Mouse (Mus musculus): ENCODE results near the gene Actn4. TPM values are rescaled to one million over a fixed set of nuclear protein-coding genes. Genes with fewer than 3 reads are reported as not detected.
"Not testable (repeated sequence)": the region's sequence is repeated elsewhere in the genome, so short reads cannot be mapped to it uniquely, and the experiment has no call there.

Gene Actn4
- polyA plus RNA-seq, 1 experiment from 2014 or later, result 101 TPM

- no peaks in the 10 kb centered on the region for H3K9me3 ChIP-seq (replicated peaks; ENCODE audit: control insufficient read depth, low read length)
- ATAC-seq (no peak), DNase-seq (ENCODE audit: low spot score) (no peak)
- H3K4me3 ChIP-seq (ENCODE audit: low read depth, low read length), result no peak overlapping the region
- no peaks in the 10 kb centered on the region for H3K4me1 ChIP-seq (ENCODE audit: control insufficient read depth, insufficient read depth, low read length)
- no peak overlapping the region for H3K9ac ChIP-seq (ENCODE audit: low read length)
- H3K27ac ChIP-seq (ENCODE audit: low read depth, low read length), result no peak overlapping the region
- no peaks in the 10 kb centered on the region for H3K27me3 ChIP-seq (replicated peaks; ENCODE audit: control insufficient read depth, insufficient read depth, low read length)
- peaks cover 99% of the 10 kb centered on the region for H3K36me3 ChIP-seq (ENCODE audit: control insufficient read depth, insufficient read depth, low read length)
- 91% methylated on average over 13 of the region's 13 CpGs for WGBS
- H3K4me2 ChIP-seq (ENCODE audit: low read length), result no peak overlapping the region
Measured at GRCm38 (mm10) chr7:28901311-28902125, 60.6 kb downstream of the Actn4 start.

- DNase-seq (ENCODE audit: low spot score), result no peak
- no peak overlapping the region for H3K4me2 ChIP-seq (ENCODE audit: low read length)
- WGBS, result 86% methylated on average over 4 of the region's 4 CpGs
- H3K36me3 ChIP-seq (ENCODE audit: control insufficient read depth, insufficient read depth, low read length), result peaks cover 99% of the 10 kb centered on the region
- H3K4me1 ChIP-seq (ENCODE audit: control insufficient read depth, insufficient read depth, low read length), result no peaks in the 10 kb centered on the region
- no peak overlapping the region for H3K9ac ChIP-seq (ENCODE audit: low read length)
- no peak overlapping the region for H3K4me3 ChIP-seq (ENCODE audit: low read depth, low read length)
- no peaks in the 10 kb centered on the region for H3K27me3 ChIP-seq (replicated peaks; ENCODE audit: control insufficient read depth, insufficient read depth, low read length)
- no peak overlapping the region for H3K27ac ChIP-seq (ENCODE audit: low read depth, low read length)
- no peaks in the 10 kb centered on the region for H3K9me3 ChIP-seq (replicated peaks; ENCODE audit: control insufficient read depth, low read length)
- ATAC-seq, result no peak
Measured at GRCm38 (mm10) chr7:28899972-28900371, 62.2 kb downstream of the Actn4 start.

GRCm38 (mm10) chr7:28897661-28898060, 64.5 kb downstream of the Actn4 start:
- H3K4me3 ChIP-seq (ENCODE audit: low read depth, low read length), result no peak overlapping the region
- 95% methylated on average over 6 of the region's 6 CpGs for WGBS
- peaks cover 97% of the 10 kb centered on the region for H3K36me3 ChIP-seq (ENCODE audit: control insufficient read depth, insufficient read depth, low read length)
- no peaks in the 10 kb centered on the region for H3K9me3 ChIP-seq (replicated peaks; ENCODE audit: control insufficient read depth, low read length)
- ATAC-seq (no peak), DNase-seq (ENCODE audit: low spot score) (no peak)
- no peak overlapping the region for H3K4me2 ChIP-seq (ENCODE audit: low read length)
- no peaks in the 10 kb centered on the region for H3K27me3 ChIP-seq (replicated peaks; ENCODE audit: control insufficient read depth, insufficient read depth, low read length)
- no peaks in the 10 kb centered on the region for H3K4me1 ChIP-seq (ENCODE audit: control insufficient read depth, insufficient read depth, low read length)
- no peak overlapping the region for H3K27ac ChIP-seq (ENCODE audit: low read depth, low read length)
- H3K9ac ChIP-seq (ENCODE audit: low read length), result no peak overlapping the region

- ATAC-seq, result no peak
- WGBS, result 74% methylated on average over 5 of the region's 5 CpGs
- Histone ChIP-seq H3K4me3 (ENCODE audit: low read depth, low read length) (no peak overlapping the region), H3K9me3 (replicated peaks; ENCODE audit: control insufficient read depth, low read length) (no peaks in the 10 kb centered on the region), H3K4me2 (ENCODE audit: low read length) (no peak overlapping the region), H3K36me3 (ENCODE audit: control insufficient read depth, insufficient read depth, low read length) (peaks cover 90% of the 10 kb centered on the region), H3K27ac (ENCODE audit: low read depth, low read length) (no peak overlapping the region), H3K27me3 (replicated peaks; ENCODE audit: control insufficient read depth, insufficient read depth, low read length) (no peaks in the 10 kb centered on the region), H3K9ac (ENCODE audit: low read length) (no peak overlapping the region), H3K4me1 (ENCODE audit: control insufficient read depth, insufficient read depth, low read length) (no peaks in the 10 kb centered on the region)
- no peak for DNase-seq (ENCODE audit: low spot score)
Measured at GRCm38 (mm10) chr7:28894942-28895341, 67.2 kb downstream of the Actn4 start.

- Histone ChIP-seq H3K4me3 (ENCODE audit: low read depth, low read length) (no peak overlapping the region), H3K9ac (ENCODE audit: low read length) (no peak overlapping the region), H3K27ac (ENCODE audit: low read depth, low read length) (no peak overlapping the region), H3K4me2 (ENCODE audit: low read length) (no peak overlapping the region), H3K36me3 (ENCODE audit: control insufficient read depth, insufficient read depth, low read length) (peaks cover 80% of the 10 kb centered on the region), H3K4me1 (ENCODE audit: control insufficient read depth, insufficient read depth, low read length) (no peaks in the 10 kb centered on the region), H3K9me3 (replicated peaks; ENCODE audit: control insufficient read depth, low read length) (no peaks in the 10 kb centered on the region), H3K27me3 (replicated peaks; ENCODE audit: control insufficient read depth, insufficient read depth, low read length) (0 out of 2 replicates have a peak, but pooled peaks cover 4% of the 10 kb centered on the region)
- 61% methylated on average over 7 of the region's 7 CpGs for WGBS
- peak; percentile 42 for DNase-seq (ENCODE audit: low spot score)
- no peak for ATAC-seq
Measured at GRCm38 (mm10) chr7:28893643-28894265, 68.4 kb downstream of the Actn4 start.

- DNase-seq (ENCODE audit: low spot score) (no peak), ATAC-seq (no peak)
- H3K27ac ChIP-seq (ENCODE audit: low read depth, low read length), result no peak overlapping the region
- H3K4me1 ChIP-seq (ENCODE audit: control insufficient read depth, insufficient read depth, low read length), result no peaks in the 10 kb centered on the region
- H3K36me3 ChIP-seq (ENCODE audit: control insufficient read depth, insufficient read depth, low read length), result peaks cover 69% of the 10 kb centered on the region
- H3K4me2 ChIP-seq (ENCODE audit: low read length), result no peak overlapping the region
- 96% methylated on average over 17 of the region's 17 CpGs for WGBS
- H3K4me3 ChIP-seq (ENCODE audit: low read depth, low read length), result no peak overlapping the region
- H3K9me3 ChIP-seq (replicated peaks; ENCODE audit: control insufficient read depth, low read length), result no peaks in the 10 kb centered on the region
- peaks cover 14% of the 10 kb centered on the region for H3K27me3 ChIP-seq (replicated peaks; ENCODE audit: control insufficient read depth, insufficient read depth, low read length)
- no peak overlapping the region for H3K9ac ChIP-seq (ENCODE audit: low read length)
Measured at GRCm38 (mm10) chr7:28892601-28893000, 69.5 kb downstream of the Actn4 start.

- Histone ChIP-seq H3K9me3 (replicated peaks; ENCODE audit: control insufficient read depth, low read length) (no peaks in the 10 kb centered on the region), H3K27ac (ENCODE audit: low read depth, low read length) (no peak overlapping the region), H3K4me2 (ENCODE audit: low read length) (peak overlapping the region; percentile 50), H3K27me3 (replicated peaks; ENCODE audit: control insufficient read depth, insufficient read depth, low read length) (peaks cover 18% of the 10 kb centered on the region), H3K36me3 (ENCODE audit: control insufficient read depth, insufficient read depth, low read length) (peaks cover 30% of the 10 kb centered on the region), H3K9ac (ENCODE audit: low read length) (peak overlapping the region; percentile 50), H3K4me1 (ENCODE audit: control insufficient read depth, insufficient read depth, low read length) (no peaks in the 10 kb centered on the region), H3K4me3 (ENCODE audit: low read depth, low read length) (peak overlapping the region; percentile 23)
- ATAC-seq, result peak; percentile 45
- peak; percentile 19 for DNase-seq (ENCODE audit: low spot score)
- WGBS, result 2% methylated on average over 27 of the region's 27 CpGs
Measured at GRCm38 (mm10) chr7:28888701-28889161, 73.4 kb downstream of the Actn4 start.

- Histone ChIP-seq H3K4me3 (ENCODE audit: low read depth, low read length) (no peak overlapping the region), H3K9ac (ENCODE audit: low read length) (no peak overlapping the region), H3K27me3 (replicated peaks; ENCODE audit: control insufficient read depth, insufficient read depth, low read length) (peaks cover 18% of the 10 kb centered on the region), H3K9me3 (replicated peaks; ENCODE audit: control insufficient read depth, low read length) (no peaks in the 10 kb centered on the region), H3K4me2 (ENCODE audit: low read length) (no peak overlapping the region), H3K36me3 (ENCODE audit: control insufficient read depth, insufficient read depth, low read length) (peaks cover 10% of the 10 kb centered on the region; the same call in 1 of the 2 replicates), H3K4me1 (ENCODE audit: control insufficient read depth, insufficient read depth, low read length) (no peaks in the 10 kb centered on the region), H3K27ac (ENCODE audit: low read depth, low read length) (no peak overlapping the region)
- WGBS, result 20% methylated on average over 14 of the region's 14 CpGs
- ATAC-seq (no peak), DNase-seq (ENCODE audit: low spot score) (no peak)
Measured at GRCm38 (mm10) chr7:28886486-28886885, 75.7 kb downstream of the Actn4 start.

GRCm38 (mm10) chr7:28883704-28884103, 78.4 kb downstream of the Actn4 start:
- ATAC-seq; DNase-seq (ENCODE audit: low spot score); H3K9me3 ChIP-seq (replicated peaks; ENCODE audit: control insufficient read depth, low read length); H3K4me3 ChIP-seq (ENCODE audit: low read depth, low read length); H3K36me3 ChIP-seq (ENCODE audit: control insufficient read depth, insufficient read depth, low read length); H3K9ac ChIP-seq (ENCODE audit: low read length); H3K4me2 ChIP-seq (ENCODE audit: low read length); H3K4me1 ChIP-seq (ENCODE audit: control insufficient read depth, insufficient read depth, low read length); H3K27ac ChIP-seq (ENCODE audit: low read depth, low read length): not testable (repeated sequence)
- 94% methylated on average over 4 of the region's 4 CpGs for WGBS
- H3K27me3 ChIP-seq (replicated peaks; ENCODE audit: control insufficient read depth, insufficient read depth, low read length), result peaks cover 14% of the 10 kb centered on the region
